Mouse (Mus musculus) spleen, adult 12 weeks (tissue): ENCODE measurements around the gene Gm13889.

Experiments used
- DNase-seq: peaks from one replicate; pipeline ENCODE4 v3.0.0; 2022; ENCODE audit warnings: low spot score

Gm13889 gene

GRCm38 (mm10) chr2:93956908-93957784 lies at the start of gene Gm13889:
TSS of gene Gm13889 (minus strand) at chr2:93957201.
- no peak for DNase-seq

GRCm38 (mm10) chr2:94002331-94002730 lies 45.3 kb upstream of the Gm13889 start:
- DNase-seq, result peak; percentile 57

GRCm38 (mm10) chr2:94001918-94002317 lies 44.9 kb upstream of the Gm13889 start:
- DNase-seq, result no peak

GRCm38 (mm10) chr2:94001411-94001810 lies 44.4 kb upstream of the Gm13889 start:
- no peak for DNase-seq

GRCm38 (mm10) chr2:93996254-93996653 lies 39.3 kb upstream of the Gm13889 start, which contains the start of gene Gm27027:
TSS of gene Gm27027 (minus strand) at chr2:93996354.
- no peak for DNase-seq

- no peak for DNase-seq
These were observed 35.8 kb upstream of the Gm13889 start for GRCm38 (mm10) chr2:93992810-93993209.

- DNase-seq, result no peak
These were observed 35.3 kb upstream of the Gm13889 start for GRCm38 (mm10) chr2:93992259-93992658.

GRCm38 (mm10) chr2:93991336-93991735 lies 34.3 kb upstream of the Gm13889 start:
- no peak for DNase-seq

GRCm38 (mm10) chr2:93988440-93988839 lies 31.4 kb upstream of the Gm13889 start:
- no peak for DNase-seq

- no peak for DNase-seq
These were observed 25.6 kb upstream of the Gm13889 start for GRCm38 (mm10) chr2:93982457-93983235.

GRCm38 (mm10) chr2:93979249-93980120 lies 22.5 kb upstream of the Gm13889 start:
- no peak for DNase-seq

- DNase-seq, result peak; percentile 15
These were observed 19.6 kb upstream of the Gm13889 start for GRCm38 (mm10) chr2:93976436-93977252.

GRCm38 (mm10) chr2:93975526-93976435 lies 18.8 kb upstream of the Gm13889 start:
- no peak for DNase-seq

GRCm38 (mm10) chr2:93975041-93975440 lies 18.0 kb upstream of the Gm13889 start:
- DNase-seq, result no peak

GRCm38 (mm10) chr2:93971647-93972046 lies 14.6 kb upstream of the Gm13889 start:
- no peak for DNase-seq

GRCm38 (mm10) chr2:93964494-93965160 lies 7.6 kb upstream of the Gm13889 start:
- no peak for DNase-seq

- DNase-seq, result no peak
These were observed 6.8 kb upstream of the Gm13889 start for GRCm38 (mm10) chr2:93963802-93964201.

GRCm38 (mm10) chr2:93961716-93962115 lies 4.7 kb upstream of the Gm13889 start:
- DNase-seq, result no peak

GRCm38 (mm10) chr2:93959346-93959745 lies 2.3 kb upstream of the Gm13889 start:
- no peak for DNase-seq
